Mouse (Mus musculus): ENCODE results near the gene Cdkn1c. TPM values are rescaled to one million over a fixed set of nuclear protein-coding genes. Genes with fewer than 3 reads are reported as not detected.

Cdkn1c gene
- polyA plus RNA-seq, 1 experiment from 2014 or later, result 407 TPM

DNA sequence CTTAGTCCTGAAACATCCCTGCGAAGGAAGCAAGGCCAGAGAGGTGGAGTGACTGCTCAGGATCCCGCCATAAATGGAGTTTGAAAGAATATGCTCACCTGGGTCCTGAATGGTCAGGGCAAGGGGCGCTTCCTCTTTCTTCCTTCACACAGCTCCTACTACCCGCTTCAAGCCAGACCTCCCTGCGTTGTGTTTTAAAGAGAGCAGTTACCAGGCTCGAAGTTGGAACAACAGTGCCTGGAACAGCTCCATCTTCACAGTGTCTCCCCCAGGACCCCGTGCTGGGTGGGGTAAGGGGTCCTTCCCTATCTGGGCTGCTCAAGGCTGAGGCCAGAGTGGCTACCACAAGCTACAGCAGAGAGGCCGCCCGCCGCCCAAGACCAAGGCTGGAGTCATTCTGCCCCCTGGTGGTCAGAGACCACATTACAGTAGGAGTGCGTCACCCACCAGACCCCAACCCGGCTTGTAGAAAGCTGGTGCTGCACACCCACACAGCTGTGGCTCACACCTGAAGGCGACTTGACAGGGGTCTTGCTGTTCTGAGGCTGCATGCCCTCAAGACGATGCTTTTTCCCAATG lies 5.3 kb upstream of the Cdkn1c start:
- no peaks in the 10 kb centered on the region for H3K36me3 ChIP-seq (replicated peaks)
- 33% methylated on average over 14 of the region's 14 CpGs for WGBS
- no peak overlapping the region for H3K4me3 ChIP-seq
- peaks cover 29% of the 10 kb centered on the region for H3K9me3 ChIP-seq
- peaks cover 72% of the 10 kb centered on the region for H3K4me1 ChIP-seq
- peak; percentile 86 for DNase-seq (ENCODE audit: low spot score)
- H3K27me3 ChIP-seq (replicated peaks; ENCODE audit: low read depth, poor library complexity, severe bottlenecking), result peaks cover 60% of the 10 kb centered on the region
- 0 out of 2 replicates have a peak overlapping the region, but pooled peaks have one; percentile 82 for H3K27ac ChIP-seq (replicated peaks)

GRCm38 (mm10) chr7:143464811-143465560 lies 4.1 kb upstream of the Cdkn1c start:
- peak; percentile 84 for DNase-seq (ENCODE audit: low spot score)
- Histone ChIP-seq H3K9me3 (peaks cover 41% of the 10 kb centered on the region), H3K4me3 (peak overlapping the region; percentile 52), H3K4me1 (peaks cover 82% of the 10 kb centered on the region), H3K36me3 (replicated peaks) (no peaks in the 10 kb centered on the region), H3K27me3 (replicated peaks; ENCODE audit: low read depth, poor library complexity, severe bottlenecking) (peaks cover 69% of the 10 kb centered on the region), H3K27ac (replicated peaks) (peak overlapping the region; percentile 82)
- WGBS, result 26% methylated on average over 56 of the region's 56 CpGs

- DNase-seq (ENCODE audit: low spot score), result peak; percentile 88
- peak overlapping the region; percentile 82 for H3K27ac ChIP-seq (replicated peaks)
- 33% methylated on average over 11 of the region's 11 CpGs for WGBS
- H3K36me3 ChIP-seq (replicated peaks), result 0 out of 2 replicates have a peak, but pooled peaks cover 5% of the 10 kb centered on the region
- H3K27me3 ChIP-seq (replicated peaks; ENCODE audit: low read depth, poor library complexity, severe bottlenecking), result peaks cover 75% of the 10 kb centered on the region
- H3K4me3 ChIP-seq, result peak overlapping the region; percentile 30; the same call in 1 of the 2 replicates
- H3K4me1 ChIP-seq, result peaks cover 84% of the 10 kb centered on the region
- peaks cover 51% of the 10 kb centered on the region for H3K9me3 ChIP-seq
Observed at GRCm38 (mm10) chr7:143463865-143464415, 3.1 kb upstream of the Cdkn1c start.

- Histone ChIP-seq H3K9me3 (peaks cover 54% of the 10 kb centered on the region), H3K4me1 (peaks cover 79% of the 10 kb centered on the region), H3K27me3 (replicated peaks; ENCODE audit: low read depth, poor library complexity, severe bottlenecking) (peaks cover 77% of the 10 kb centered on the region), H3K27ac (replicated peaks) (peak overlapping the region; percentile 83; the same call in 1 of the 2 replicates), H3K36me3 (replicated peaks) (peaks cover 11% of the 10 kb centered on the region; the same call in 1 of the 2 replicates), H3K4me3 (no peak overlapping the region)
- no peak for DNase-seq (ENCODE audit: low spot score)
- WGBS, result 77% methylated on average over 5 of the region's 5 CpGs
Observed at GRCm38 (mm10) chr7:143462516-143462915, 1.7 kb upstream of the Cdkn1c start.

- H3K36me3 ChIP-seq (replicated peaks), result peaks cover 11% of the 10 kb centered on the region; the same call in 1 of the 2 replicates
- peaks cover 54% of the 10 kb centered on the region for H3K9me3 ChIP-seq
- DNase-seq (ENCODE audit: low spot score), result peak; percentile 58
- peak overlapping the region; percentile 72 for H3K4me3 ChIP-seq
- peaks cover 77% of the 10 kb centered on the region for H3K27me3 ChIP-seq (replicated peaks; ENCODE audit: low read depth, poor library complexity, severe bottlenecking)
- peak overlapping the region; percentile 83 for H3K27ac ChIP-seq (replicated peaks)
- WGBS, result 40% methylated on average over 11 of the region's 11 CpGs
- peaks cover 73% of the 10 kb centered on the region for H3K4me1 ChIP-seq
Observed at GRCm38 (mm10) chr7:143461920-143462319, 1.1 kb upstream of the Cdkn1c start.

DNA sequence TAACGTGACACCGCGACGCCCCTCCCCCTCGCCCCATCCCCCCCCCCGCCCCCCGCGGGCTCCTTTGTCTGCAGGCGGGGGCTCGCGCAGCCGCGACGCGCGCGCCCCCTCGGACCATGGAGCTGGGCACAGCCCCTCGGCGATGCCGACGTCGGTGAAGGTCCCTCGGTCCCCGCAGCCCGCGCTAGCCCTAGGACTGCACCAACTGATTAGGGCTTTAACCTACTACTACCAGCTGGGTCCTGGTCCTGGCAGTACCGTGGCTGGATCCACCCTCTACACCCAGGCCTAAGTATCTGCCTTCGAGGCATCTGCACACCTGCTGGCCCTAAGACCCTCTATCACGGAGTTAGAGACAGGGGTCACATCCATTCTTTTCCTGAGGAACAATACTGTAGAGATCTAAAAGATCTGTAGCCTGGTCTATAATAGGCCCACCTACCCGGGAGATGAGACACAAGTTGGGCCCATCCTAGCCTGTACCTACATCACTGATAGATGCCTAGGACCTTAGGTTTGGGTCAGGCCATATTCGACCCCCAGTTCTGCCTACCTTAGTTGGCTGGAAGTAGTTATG lies 532 bp upstream of the Cdkn1c start:
- H3K4me1 ChIP-seq, result peaks cover 69% of the 10 kb centered on the region
- H3K4me3 ChIP-seq, result peak overlapping the region; percentile 72
- H3K9me3 ChIP-seq, result peaks cover 54% of the 10 kb centered on the region
- WGBS, result 35% methylated on average over 32 of the region's 32 CpGs
- no peak for DNase-seq (ENCODE audit: low spot score)
- peaks cover 77% of the 10 kb centered on the region for H3K27me3 ChIP-seq (replicated peaks; ENCODE audit: low read depth, poor library complexity, severe bottlenecking)
- peaks cover 11% of the 10 kb centered on the region; the same call in 1 of the 2 replicates for H3K36me3 ChIP-seq (replicated peaks)
- H3K27ac ChIP-seq (replicated peaks), result peak overlapping the region; percentile 83

DNA sequence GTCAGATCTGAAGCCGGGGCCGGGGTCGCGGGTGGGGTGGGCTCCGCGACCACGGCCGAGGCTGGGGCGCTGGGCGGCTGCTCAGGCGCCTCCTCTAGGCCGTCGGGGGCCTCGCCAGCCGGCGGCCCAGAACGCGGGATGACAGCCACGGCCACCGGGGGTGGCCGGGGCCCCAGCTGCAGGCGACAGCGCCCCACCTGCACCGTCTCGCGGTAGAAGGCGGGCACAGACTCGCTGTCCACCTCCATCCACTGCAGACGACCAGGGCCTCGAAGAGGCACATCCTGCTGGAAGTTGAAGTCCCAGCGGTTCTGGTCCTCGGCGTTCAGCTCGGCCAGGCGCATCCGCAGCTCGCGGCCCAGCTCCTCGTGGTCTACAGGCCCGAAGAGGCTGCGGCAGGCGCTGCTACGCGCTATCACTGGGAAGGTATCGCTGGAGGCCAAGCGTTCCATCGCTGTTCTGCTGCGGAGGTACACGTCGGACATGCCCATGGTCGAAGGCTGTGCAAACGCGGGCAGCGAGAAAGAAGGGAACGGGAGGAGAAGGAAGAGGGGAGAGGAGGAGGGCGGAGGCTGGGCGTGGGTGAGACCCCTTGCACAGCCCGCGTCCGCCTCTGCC lies 524 bp downstream of the Cdkn1c start:
- Histone ChIP-seq H3K4me3 (peak overlapping the region; percentile 72), H3K36me3 (replicated peaks) (peaks cover 11% of the 10 kb centered on the region; the same call in 1 of the 2 replicates), H3K4me1 (peaks cover 58% of the 10 kb centered on the region), H3K27ac (replicated peaks) (peak overlapping the region; percentile 88), H3K9me3 (peaks cover 54% of the 10 kb centered on the region), H3K27me3 (replicated peaks; ENCODE audit: low read depth, poor library complexity, severe bottlenecking) (peaks cover 77% of the 10 kb centered on the region)
- 38% methylated on average over 60 of the region's 60 CpGs for WGBS
- no peak for DNase-seq (ENCODE audit: low spot score)

- H3K4me3 ChIP-seq, result peak overlapping the region; percentile 72
- DNase-seq (ENCODE audit: low spot score), result peak; percentile 54
- peak overlapping the region; percentile 88 for H3K27ac ChIP-seq (replicated peaks)
- peaks cover 70% of the 10 kb centered on the region for H3K27me3 ChIP-seq (replicated peaks; ENCODE audit: low read depth, poor library complexity, severe bottlenecking)
- H3K36me3 ChIP-seq (replicated peaks), result peaks cover 11% of the 10 kb centered on the region; the same call in 1 of the 2 replicates
- H3K9me3 ChIP-seq, result peaks cover 47% of the 10 kb centered on the region
- WGBS, result 31% methylated on average over 100 of the region's 100 CpGs
- peaks cover 51% of the 10 kb centered on the region for H3K4me1 ChIP-seq
Observed at GRCm38 (mm10) chr7:143459332-143460211, 1.3 kb downstream of the Cdkn1c start.

- peak overlapping the region; percentile 72 for H3K4me3 ChIP-seq
- H3K9me3 ChIP-seq, result peaks cover 41% of the 10 kb centered on the region
- peak overlapping the region; percentile 88 for H3K27ac ChIP-seq (replicated peaks)
- 22% methylated on average over 38 of the region's 38 CpGs for WGBS
- peaks cover 64% of the 10 kb centered on the region for H3K27me3 ChIP-seq (replicated peaks; ENCODE audit: low read depth, poor library complexity, severe bottlenecking)
- DNase-seq (ENCODE audit: low spot score), result peak; percentile 41
- H3K36me3 ChIP-seq (replicated peaks), result peaks cover 11% of the 10 kb centered on the region; the same call in 1 of the 2 replicates
- H3K4me1 ChIP-seq, result peaks cover 44% of the 10 kb centered on the region
Observed at GRCm38 (mm10) chr7:143458963-143459331, 1.9 kb downstream of the Cdkn1c start.

- DNase-seq (ENCODE audit: low spot score), result no peak
- Histone ChIP-seq H3K9me3 (no peaks in the 10 kb centered on the region), H3K27me3 (replicated peaks; ENCODE audit: low read depth, poor library complexity, severe bottlenecking) (peaks cover 75% of the 10 kb centered on the region), H3K27ac (replicated peaks) (no peak overlapping the region), H3K36me3 (replicated peaks) (no peaks in the 10 kb centered on the region), H3K4me3 (no peak overlapping the region), H3K4me1 (peaks cover 40% of the 10 kb centered on the region)
- 79% methylated on average over 2 of the region's 2 CpGs for WGBS
Observed at GRCm38 (mm10) chr7:143447130-143447529, 13.7 kb downstream of the Cdkn1c start.

DNA sequence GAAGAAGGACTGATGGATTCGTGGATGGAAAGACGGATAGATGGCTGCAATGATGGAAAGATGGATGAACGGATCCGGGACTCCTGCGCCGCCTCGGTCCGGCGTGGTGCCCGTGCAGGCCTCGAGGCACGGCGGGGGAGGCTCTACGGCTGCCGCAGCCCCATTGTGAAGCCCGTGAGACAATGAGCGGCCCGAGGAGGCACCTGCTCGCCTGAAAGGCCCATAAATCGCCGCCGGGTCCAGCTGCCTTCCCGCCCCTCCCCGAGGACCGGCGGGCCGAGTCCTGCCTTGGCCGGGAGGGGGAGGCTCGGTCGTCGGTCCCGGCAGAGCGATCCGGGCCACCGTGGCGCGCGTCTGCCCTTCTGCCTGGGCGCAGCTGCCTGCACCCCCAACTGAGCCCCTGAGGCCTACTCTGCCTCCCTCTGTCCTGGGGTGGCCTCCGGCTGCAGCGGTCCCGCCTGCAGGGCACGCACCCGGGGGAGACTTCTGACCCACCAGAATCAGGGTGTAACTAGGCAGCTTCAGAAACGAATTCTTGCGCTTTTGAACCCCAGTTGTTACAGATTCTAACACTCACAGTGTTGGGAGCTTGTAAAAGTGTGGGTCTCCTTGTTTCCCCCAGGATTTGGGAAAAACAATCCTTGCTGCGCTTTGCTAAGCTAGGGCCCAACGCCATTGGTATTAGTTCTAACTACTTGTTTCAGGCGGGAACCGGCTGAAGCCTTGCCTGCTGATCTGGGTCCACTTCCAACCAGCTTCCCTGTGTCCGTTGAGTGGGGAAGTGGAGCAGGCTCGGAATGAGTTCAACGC lies 15.0 kb downstream of the Cdkn1c start:
- Histone ChIP-seq H3K4me3 (peak overlapping the region; percentile 54), H3K4me1 (peaks cover 40% of the 10 kb centered on the region), H3K9me3 (no peaks in the 10 kb centered on the region), H3K27ac (replicated peaks) (peak overlapping the region; percentile 82), H3K36me3 (replicated peaks) (no peaks in the 10 kb centered on the region), H3K27me3 (replicated peaks; ENCODE audit: low read depth, poor library complexity, severe bottlenecking) (peaks cover 88% of the 10 kb centered on the region)
- peak; percentile 61 for DNase-seq (ENCODE audit: low spot score)
- WGBS, result 3% methylated on average over 53 of the region's 53 CpGs
